Mouse (Mus musculus) lung, adult 2 months (tissue): ENCODE measurements around the gene Pea15a. TPM values are rescaled to one million over a fixed set of nuclear protein-coding genes. Genes with fewer than 3 reads are reported as not detected.

Experiments
- DNase-seq: peaks from one replicate; pipeline ENCODE4 v3.0.0; 2022
- H3K4me1 ChIP-seq: fragments of 200-500 bp; 2 replicates; pipeline ENCODE4 v1.6.1; 2011; ENCODE audit warnings: low read length; ENCODE audit not compliant: control insufficient read depth, insufficient read depth
- H3K4me3 ChIP-seq: fragments of 200-500 bp; replicated peaks from 2 replicates; pipeline ENCODE3; 2011; ENCODE audit warnings: low read depth, mild to moderate bottlenecking, control low read depth, low read length; ENCODE audit errors: extremely low read depth
- CTCF ChIP-seq: fragments of 200-500 bp; IDR thresholded peaks from 2 replicates; pipeline ENCODE4 v1.5.1; 2011; ENCODE audit warnings: mild to moderate bottlenecking, low read length, control low read depth; ENCODE audit not compliant: insufficient read depth
- POLR2A ChIP-seq: fragments of 200-500 bp; IDR thresholded peaks from 2 replicates; pipeline ENCODE4 v1.6.1; 2011; ENCODE audit warnings: low read depth, mild to moderate bottlenecking, control low read depth, low read length, borderline replicate concordance; ENCODE audit errors: extremely low read depth
- WGBS: fragments of 180-500 bp; shearing (Covaris S2); methylation state at CpG from one replicate; pipeline ENCODE4 v1.1.7; 2018; 5-methylcytosine and 5-hydroxymethylcytosine counted together
- polyA plus RNA-seq: library from polyadenylated mRNA; depleted of rRNA; stranded (reverse); fragments of >200 nt; gene quantifications from 2 replicates; pipeline ENCODE4 v1.2.3, GENCODE M21; 2012

The Pea15a gene
- polyA plus RNA-seq, 1 experiment = 137 TPM

DNA sequence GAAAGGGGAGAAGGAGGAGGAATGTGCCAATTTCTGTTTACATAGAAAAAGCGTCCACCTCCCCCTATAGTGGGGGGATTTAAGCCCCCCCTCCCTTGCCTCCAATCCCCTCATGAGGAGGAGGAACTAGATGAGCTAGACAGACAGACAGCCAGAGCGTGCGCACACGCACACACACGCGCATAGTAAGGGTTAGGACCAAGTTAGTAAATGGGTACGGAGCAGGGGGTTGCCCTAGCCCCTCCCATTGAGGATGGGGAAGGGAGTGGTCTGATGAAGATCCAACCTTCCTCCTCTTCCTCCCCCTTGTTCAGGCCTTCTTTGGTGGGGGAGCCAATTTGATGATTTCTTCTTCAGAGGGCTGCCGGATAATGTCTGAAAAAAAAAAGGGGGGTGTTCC is 8.3 kb downstream of the Pea15a start:
- TF ChIP-seq POLR2A = no peak
- no peak for TF ChIP-seq CTCF
- Histone ChIP-seq H3K4me1 (peaks cover 11% of the 10 kb centered on the region), H3K4me3 (no peak overlapping the region)
- WGBS = 80% methylated on average over 8 of the region's 8 CpGs
- no peak for DNase-seq

DNA sequence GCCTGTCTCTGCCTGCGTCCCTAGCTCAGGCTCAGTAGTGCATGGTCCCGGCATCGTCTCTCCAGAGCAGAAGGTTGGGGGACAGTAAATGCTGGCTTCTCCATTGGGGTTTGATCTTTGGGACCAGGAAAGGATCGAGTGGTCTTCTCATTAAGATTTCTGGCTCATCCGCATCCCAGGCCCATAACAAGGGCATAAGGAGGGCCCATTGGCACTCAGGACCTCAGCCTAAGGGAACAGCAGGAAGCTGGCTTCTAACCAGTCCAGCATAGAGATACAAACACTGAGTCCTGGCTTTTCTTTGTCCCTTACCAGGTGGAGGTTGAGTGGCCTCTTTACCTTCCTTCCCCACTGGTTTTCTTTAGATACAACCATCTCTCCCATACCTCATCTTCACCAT is 8.8 kb downstream of the Pea15a start:
- H3K4me1 ChIP-seq = peaks cover 9% of the 10 kb centered on the region

DNA sequence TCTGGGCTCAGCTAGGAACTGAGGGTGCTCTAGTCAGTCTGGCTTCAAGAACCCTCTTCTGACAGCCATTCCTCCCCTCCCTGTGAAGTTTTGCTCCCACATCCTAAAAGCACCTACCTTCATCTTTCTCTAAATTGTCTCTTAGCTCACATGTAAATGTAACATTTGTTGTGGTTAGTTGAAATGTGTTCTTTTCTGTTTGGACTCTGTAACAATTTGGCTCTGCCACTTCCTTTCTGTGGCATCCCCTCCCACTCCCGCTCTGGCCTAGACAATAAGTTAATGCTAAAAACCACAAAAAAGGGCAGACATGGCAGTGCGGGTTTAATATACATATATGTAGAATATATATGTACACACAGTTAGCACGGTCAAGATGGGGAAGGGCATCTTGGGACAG is 9.5 kb downstream of the Pea15a start:
- DNase-seq = no peak
- Histone ChIP-seq H3K4me1 (peaks cover 3% of the 10 kb centered on the region), H3K4me3 (no peak overlapping the region)
- TF ChIP-seq POLR2A = no peak
- TF ChIP-seq CTCF = no peak
- WGBS = 70% methylated on average over 3 of the region's 3 CpGs

More for the DNA sequence above, 8.8 kb downstream of the Pea15a start:
- WGBS = 79% methylated on average over 5 of the region's 5 CpGs
- no peak for TF ChIP-seq POLR2A
- TF ChIP-seq CTCF = no peak
- no peak for DNase-seq
- no peak overlapping the region for H3K4me3 ChIP-seq

DNA sequence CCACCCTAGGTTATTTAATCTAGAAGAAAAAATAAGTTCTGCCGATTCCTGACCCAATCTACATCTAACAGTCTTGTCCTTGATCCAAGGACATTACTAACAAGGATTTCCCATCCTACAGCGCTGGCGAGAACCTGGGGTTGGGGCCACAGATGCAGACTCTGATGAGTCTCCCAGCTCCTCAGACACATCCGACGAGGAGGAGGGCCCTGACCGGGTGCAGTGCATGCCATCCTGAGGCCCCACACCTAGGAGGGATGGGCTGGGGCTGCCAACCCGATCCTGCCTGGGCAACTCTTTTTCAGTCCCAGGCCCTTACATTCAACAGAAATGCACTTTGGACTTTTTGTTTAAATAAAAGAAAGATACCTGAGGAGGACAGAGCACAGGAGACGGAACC is 12.2 kb downstream of the Pea15a start:
- TF ChIP-seq POLR2A (no peak), CTCF (no peak)
- Histone ChIP-seq H3K4me3 (no peak overlapping the region), H3K4me1 (no peaks in the 10 kb centered on the region)
- no peak for DNase-seq
- WGBS = 78% methylated on average over 8 of the region's 8 CpGs

DNA sequence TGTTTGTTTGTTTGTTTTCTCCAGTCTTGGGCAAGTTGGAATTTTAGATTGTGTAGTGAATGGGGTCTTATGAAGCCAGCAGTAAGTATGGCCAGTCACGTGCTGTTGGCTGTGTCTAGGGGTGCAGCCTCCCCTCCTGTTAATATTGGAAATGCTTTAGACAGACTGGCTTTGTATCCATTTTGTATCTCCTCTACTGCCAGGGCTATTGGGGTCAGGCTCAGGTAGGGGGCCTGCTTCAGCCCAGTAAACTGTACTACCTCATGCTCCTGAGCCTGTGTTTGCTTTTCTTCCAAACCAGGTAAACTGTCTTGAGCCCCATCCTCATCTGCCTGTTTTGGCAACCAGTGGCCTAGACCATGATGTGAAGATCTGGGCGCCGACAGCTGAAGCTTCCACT is 14.4 kb downstream of the Pea15a start:
- TF ChIP-seq POLR2A = no peak
- H3K4me3 ChIP-seq = no peak overlapping the region
- no peaks in the 10 kb centered on the region for H3K4me1 ChIP-seq
- DNase-seq = no peak
- 87% methylated on average over 3 of the region's 3 CpGs for WGBS

DNA sequence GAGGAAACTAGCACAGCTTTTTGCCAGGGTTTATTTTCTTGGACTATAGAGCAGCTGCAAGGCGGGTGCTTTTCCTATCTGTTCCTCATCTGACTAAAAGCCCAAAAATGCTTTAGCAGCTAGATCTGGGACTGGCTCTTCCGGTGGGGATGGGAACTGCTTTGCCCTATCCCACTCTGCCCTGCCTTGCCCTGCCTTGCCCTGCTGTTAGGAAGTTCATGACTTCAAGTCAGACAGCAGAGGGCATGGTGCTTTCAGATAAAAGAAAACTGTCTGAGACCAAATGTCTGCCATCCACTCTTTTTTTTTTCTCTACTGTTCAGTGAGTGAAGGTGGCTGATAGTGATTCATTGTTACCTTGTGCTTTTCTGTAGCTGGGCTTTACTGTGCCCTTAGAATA is 15.0 kb downstream of the Pea15a start:
- TF ChIP-seq CTCF (no peak), POLR2A (no peak)
- no peak overlapping the region for H3K4me3 ChIP-seq
- 67% methylated on average over 2 of the region's 2 CpGs for WGBS
- DNase-seq = no peak
- no peaks in the 10 kb centered on the region for H3K4me1 ChIP-seq

DNA sequence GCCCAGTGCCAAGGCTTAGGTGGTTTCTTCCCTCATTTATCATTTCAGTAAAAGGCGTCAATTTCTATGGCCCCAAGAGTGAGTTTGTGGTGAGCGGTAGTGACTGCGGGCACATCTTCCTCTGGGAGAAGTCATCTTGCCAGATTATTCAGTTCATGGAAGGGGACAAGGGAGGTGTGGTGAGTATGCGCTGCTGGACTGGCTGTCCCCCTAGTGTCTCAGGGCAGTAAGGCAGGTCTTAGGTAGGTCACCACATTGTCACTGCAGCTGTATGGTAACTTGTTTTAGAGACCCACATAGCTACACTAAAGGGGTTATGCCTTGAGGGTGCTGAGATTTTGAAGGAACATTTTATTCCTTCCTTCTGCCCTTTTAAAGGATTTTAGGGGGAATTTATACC is 17.7 kb downstream of the Pea15a start:
- DNase-seq = no peak
- TF ChIP-seq CTCF (peak; percentile 65), POLR2A (no peak)
- Histone ChIP-seq H3K4me1 (no peaks in the 10 kb centered on the region), H3K4me3 (no peak overlapping the region)
- WGBS = 52% methylated on average over 4 of the region's 4 CpGs

DNA sequence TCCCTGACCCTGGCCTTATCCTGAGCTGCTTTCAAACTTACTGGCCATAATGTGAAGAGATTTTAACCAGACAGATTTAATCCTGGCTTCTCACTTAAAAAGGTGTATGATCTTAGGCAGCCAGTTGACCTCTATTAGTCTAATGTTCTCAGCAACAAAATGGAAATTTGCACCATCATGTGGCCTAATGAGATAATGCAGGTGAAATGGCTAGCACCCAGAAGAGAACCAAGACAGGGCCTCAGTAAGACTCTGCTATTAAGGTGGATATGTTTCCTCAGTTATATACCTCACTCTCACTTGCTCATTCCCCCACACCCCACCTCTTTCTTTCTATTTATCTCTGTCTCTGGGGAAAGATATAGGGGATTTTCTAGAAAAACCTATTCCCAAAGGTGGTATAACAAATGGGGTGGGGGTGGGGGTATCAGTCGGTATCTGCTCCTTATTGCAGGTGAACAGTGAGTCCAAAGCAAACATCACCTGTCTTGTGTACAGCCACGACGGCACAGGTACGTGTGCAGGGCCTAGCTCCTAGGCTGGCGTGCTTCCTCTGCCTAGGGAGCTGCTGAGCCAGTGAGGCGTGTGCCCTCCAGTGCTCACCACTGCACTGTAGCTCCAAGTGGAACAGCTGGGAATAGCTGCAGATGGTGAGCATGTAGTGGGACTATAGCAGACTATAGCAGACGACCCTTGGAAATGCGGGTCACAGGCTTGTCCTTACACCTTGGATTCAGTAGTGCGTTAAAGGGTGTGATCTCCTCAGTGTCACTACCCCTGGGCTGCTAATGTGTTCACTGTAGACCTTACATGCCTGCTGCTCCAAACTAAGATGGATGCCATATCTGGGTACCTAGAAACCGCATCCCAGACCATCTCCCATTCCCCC is 20.0 kb downstream of the Pea15a start:
- Histone ChIP-seq H3K4me1 (no peaks in the 10 kb centered on the region), H3K4me3 (no peak overlapping the region)
- no peak for DNase-seq
- TF ChIP-seq POLR2A = no peak
- TF ChIP-seq CTCF = no peak
- 93% methylated on average over 10 of the region's 10 CpGs for WGBS

DNA sequence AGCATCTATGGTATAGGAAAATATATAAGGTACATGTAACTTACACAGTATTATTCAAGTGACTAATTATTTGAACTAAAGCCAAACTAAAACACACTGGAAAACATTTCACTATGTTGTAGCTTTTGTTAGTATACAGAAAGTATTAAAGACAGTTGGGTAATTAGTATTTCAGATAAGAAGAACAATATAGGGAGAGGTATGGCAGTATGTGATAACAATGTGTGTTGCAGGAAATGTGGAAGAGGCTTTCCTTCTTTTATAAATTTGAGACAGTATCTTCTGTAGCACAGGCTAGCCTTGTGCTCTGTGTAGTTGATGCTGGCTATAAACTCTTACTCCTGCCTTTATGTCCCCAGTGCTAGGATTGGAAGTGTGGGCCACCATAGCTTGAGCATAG is 22.7 kb downstream of the Pea15a start:
- DNase-seq = no peak
- TF ChIP-seq CTCF (no peak), POLR2A (no peak)
- Histone ChIP-seq H3K4me3 (no peak overlapping the region), H3K4me1 (no peaks in the 10 kb centered on the region)

DNA sequence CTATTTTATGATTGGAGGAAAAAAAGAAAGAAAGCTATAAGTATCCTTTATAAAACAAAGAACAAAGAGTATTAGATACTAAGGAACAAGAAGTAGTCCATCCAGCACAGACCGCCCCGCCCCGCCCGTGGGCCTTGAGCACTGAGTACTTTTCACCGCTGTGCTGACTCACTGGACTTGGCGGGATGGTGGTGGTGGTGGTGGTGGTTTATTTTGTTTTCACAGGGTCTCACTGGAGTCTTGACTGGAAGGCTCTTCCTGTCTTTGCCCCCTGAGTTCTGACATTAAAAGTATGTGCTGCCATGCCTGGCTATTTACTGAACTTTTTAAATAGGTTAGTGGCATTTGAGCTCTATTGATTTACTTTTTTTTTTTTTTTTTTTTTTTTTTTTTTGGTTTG is 23.5 kb downstream of the Pea15a start:
- 95% methylated on average over 6 of the region's 6 CpGs for WGBS
- no peak for DNase-seq

DNA sequence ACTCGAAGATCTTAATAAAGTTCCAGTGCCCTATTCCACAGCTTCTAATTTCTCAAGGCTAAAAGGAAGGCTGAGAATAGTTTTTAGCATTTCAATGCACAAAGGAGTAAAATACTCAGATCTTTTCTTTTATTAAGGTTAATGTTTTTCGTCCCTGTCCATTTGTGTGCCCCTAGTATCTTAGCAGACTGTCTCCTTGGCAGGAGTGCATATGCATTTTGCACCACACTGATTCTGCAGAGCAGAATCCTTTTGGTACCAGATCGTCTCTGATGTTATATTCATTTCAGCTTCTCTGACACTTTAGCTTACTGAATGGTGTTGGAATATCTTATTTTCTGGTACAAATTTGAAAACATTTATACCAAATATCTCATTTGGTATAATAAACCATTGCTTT is 24.8 kb downstream of the Pea15a start:
- WGBS = 96% methylated on average over 3 of the region's 3 CpGs
- H3K4me3 ChIP-seq = no peak overlapping the region
- H3K4me1 ChIP-seq = no peaks in the 10 kb centered on the region
- DNase-seq = no peak
- TF ChIP-seq POLR2A (no peak), CTCF (no peak)

More for the DNA sequence above, 23.5 kb downstream of the Pea15a start:
- Histone ChIP-seq H3K4me3 (no peak overlapping the region), H3K4me1 (no peaks in the 10 kb centered on the region)
- TF ChIP-seq POLR2A = no peak
- no peak for TF ChIP-seq CTCF

DNA sequence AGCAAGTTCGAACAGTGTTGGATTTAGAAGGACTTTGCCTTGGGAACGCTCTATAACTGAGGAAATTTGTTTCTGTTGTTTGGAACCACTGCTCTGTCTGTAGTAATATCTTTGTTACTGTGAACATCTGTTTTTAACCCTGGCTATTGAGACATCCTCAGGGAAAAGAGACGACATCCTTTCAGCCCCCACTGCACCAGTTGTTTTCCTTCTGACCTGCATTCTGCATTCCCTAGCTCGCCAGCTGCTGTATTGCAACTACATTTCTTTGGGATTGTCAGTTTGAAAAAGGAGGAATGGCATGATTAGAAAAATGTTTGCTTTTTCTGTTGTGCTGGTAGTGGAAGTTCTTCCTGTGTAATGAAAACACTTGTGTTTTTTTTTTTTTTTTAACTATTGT is 25.7 kb downstream of the Pea15a start:
- TF ChIP-seq POLR2A = no peak
- TF ChIP-seq CTCF = no peak
- 58% methylated on average over 4 of the region's 4 CpGs for WGBS
- DNase-seq = no peak
- Histone ChIP-seq H3K4me3 (no peak overlapping the region), H3K4me1 (no peaks in the 10 kb centered on the region)
